Mouse (Mus musculus): ENCODE results near the gene Map3k11. TPM values are rescaled to one million over a fixed set of nuclear protein-coding genes. Genes with fewer than 3 reads are reported as not detected.

Map3k11 gene
- polyA plus RNA-seq, 1 experiment from 2014 or later: 20.0 TPM

- Histone ChIP-seq H3K4me1 (ENCODE audit: control insufficient read depth, insufficient read depth, low read length) (peaks cover 26% of the 10 kb centered on the region), H3K27me3 (ENCODE audit: control insufficient read depth, insufficient read depth, low read length) (no peaks in the 10 kb centered on the region), H3K27ac (ENCODE audit: low read length) (no peak overlapping the region), H3K36me3 (ENCODE audit: control insufficient read depth, insufficient read depth, low read length) (peaks cover 43% of the 10 kb centered on the region), H3K4me3 (ENCODE audit: low read depth, low read length) (no peak overlapping the region), H3K4me2 (replicated peaks; ENCODE audit: low read depth, low read length) (no peak overlapping the region), H3K9ac (replicated peaks; ENCODE audit: low read depth, low read length) (no peak overlapping the region), H3K9me3 (ENCODE audit: control insufficient read depth, low read depth, low read length) (no peaks in the 10 kb centered on the region)
- WGBS: 93% methylated on average over 7 of the region's 7 CpGs
- no peak for ATAC-seq (ENCODE audit: insufficient number of reproducible peaks, insufficient read depth, low FRiP score, low read depth)
Observed at GRCm38 (mm10) chr19:5722848-5723425, 34.4 kb downstream of the Map3k11 start.

DNA sequence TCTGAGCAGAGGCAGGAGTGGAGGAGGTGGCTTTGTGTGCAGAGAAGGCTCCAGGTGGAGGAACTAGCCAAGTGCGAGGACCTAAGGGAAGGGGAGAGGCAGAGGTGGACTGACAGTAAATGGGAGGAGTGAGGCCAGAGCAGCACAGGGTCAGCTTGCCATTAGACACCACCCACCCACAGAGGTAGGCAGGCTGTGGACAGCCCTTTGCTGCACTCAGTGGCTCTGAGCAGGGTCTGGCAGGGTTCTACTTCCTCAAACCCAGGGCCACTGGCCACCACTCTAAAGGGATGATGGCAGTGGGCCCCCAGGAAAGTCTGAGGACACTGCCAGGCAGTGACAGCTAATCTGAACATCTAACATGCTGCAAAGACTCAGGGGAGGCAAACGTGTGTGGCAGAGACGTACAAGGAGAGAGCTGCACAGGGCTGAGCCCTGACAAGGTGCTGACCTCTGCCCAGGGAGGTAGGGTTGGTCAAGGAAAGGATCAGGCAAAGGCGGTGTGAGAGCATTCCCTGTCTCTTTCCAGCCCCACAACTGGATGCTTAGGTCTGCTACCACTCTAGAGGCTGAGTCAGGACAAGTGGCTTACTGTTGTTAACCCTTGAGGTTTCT lies 35.5 kb downstream of the Map3k11 start:
- H3K27me3 ChIP-seq (ENCODE audit: control insufficient read depth, insufficient read depth, low read length): no peaks in the 10 kb centered on the region
- no peak overlapping the region for H3K9ac ChIP-seq (replicated peaks; ENCODE audit: low read depth, low read length)
- H3K4me1 ChIP-seq (ENCODE audit: control insufficient read depth, insufficient read depth, low read length): peaks cover 35% of the 10 kb centered on the region
- peak overlapping the region; percentile 48; the same call in 1 of the 2 replicates for H3K27ac ChIP-seq (ENCODE audit: low read length)
- no peak for ATAC-seq (ENCODE audit: insufficient number of reproducible peaks, insufficient read depth, low FRiP score, low read depth)
- H3K9me3 ChIP-seq (ENCODE audit: control insufficient read depth, low read depth, low read length): no peaks in the 10 kb centered on the region
- H3K4me2 ChIP-seq (replicated peaks; ENCODE audit: low read depth, low read length): peak overlapping the region; percentile 96
- H3K36me3 ChIP-seq (ENCODE audit: control insufficient read depth, insufficient read depth, low read length): peaks cover 35% of the 10 kb centered on the region
- 62% methylated on average over 4 of the region's 4 CpGs for WGBS
- H3K4me3 ChIP-seq (ENCODE audit: low read depth, low read length): peak overlapping the region; percentile 50; the same call in 1 of the 2 replicates

DNA sequence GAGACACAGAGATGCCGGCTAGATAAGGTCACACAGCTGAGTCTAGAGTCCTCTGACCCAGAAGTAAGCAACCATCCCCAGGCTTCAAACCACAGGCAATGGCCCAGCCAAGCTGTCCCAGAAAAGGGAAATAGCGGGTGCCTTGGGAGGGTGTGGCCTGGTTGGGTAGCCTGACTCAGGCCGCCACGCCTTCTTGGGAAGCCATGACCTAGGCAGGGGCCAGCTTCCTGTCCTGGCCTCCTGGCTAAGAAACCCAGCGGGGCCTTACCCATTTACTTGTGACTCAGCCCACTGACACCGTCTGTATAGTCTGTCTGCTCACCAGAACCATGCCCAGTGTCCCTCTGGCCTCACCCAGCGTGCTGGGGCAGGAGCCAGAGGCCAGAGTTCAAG lies 36.0 kb downstream of the Map3k11 start:
- no peaks in the 10 kb centered on the region for H3K27me3 ChIP-seq (ENCODE audit: control insufficient read depth, insufficient read depth, low read length)
- WGBS: 63% methylated on average over 7 of the region's 7 CpGs
- no peak; the same call in 1 of the 2 replicates for ATAC-seq (ENCODE audit: insufficient number of reproducible peaks, insufficient read depth, low FRiP score, low read depth)
- peaks cover 31% of the 10 kb centered on the region for H3K36me3 ChIP-seq (ENCODE audit: control insufficient read depth, insufficient read depth, low read length)
- peaks cover 35% of the 10 kb centered on the region for H3K4me1 ChIP-seq (ENCODE audit: control insufficient read depth, insufficient read depth, low read length)
- peak overlapping the region; percentile 96 for H3K4me2 ChIP-seq (replicated peaks; ENCODE audit: low read depth, low read length)
- peak overlapping the region; percentile 50 for H3K4me3 ChIP-seq (ENCODE audit: low read depth, low read length)
- H3K9me3 ChIP-seq (ENCODE audit: control insufficient read depth, low read depth, low read length): no peaks in the 10 kb centered on the region
- peak overlapping the region; percentile 77 for H3K9ac ChIP-seq (replicated peaks; ENCODE audit: low read depth, low read length)
- peak overlapping the region; percentile 73 for H3K27ac ChIP-seq (ENCODE audit: low read length)

DNA sequence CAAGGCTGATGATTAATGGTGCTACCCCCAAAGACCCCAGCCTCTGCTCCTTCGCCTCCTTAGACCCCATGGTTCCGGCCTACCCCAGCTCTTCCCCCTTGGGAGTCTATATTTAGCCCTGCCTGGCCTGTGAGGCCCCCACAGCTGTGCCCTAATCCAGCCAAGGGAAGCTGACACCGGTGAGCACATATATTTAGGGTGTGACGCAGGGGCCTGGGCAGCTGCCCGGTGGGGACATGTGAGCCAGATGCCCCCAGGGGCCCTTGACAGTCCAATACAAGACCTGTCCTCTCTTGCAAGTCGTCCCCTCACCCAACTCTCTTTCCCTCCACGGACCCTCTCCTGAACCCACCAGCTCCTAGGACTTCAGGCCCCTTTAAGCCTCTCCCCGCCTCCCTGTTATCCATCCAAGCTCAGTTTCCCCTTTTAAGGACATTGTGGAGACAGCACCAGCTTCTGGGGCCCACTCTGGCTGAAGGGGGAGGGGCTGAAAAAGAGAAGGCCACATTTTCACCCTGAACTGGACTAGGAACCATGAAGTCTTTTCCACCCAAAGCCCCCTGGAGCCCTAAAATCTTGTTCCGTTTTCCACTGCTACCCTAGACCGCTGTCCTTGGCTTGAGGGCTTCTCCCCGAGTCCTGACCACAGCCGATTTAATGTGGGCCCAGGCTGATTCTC lies 36.6 kb downstream of the Map3k11 start:
- Histone ChIP-seq H3K9me3 (ENCODE audit: control insufficient read depth, low read depth, low read length) (no peaks in the 10 kb centered on the region), H3K4me1 (ENCODE audit: control insufficient read depth, insufficient read depth, low read length) (peaks cover 40% of the 10 kb centered on the region), H3K9ac (replicated peaks; ENCODE audit: low read depth, low read length) (peak overlapping the region; percentile 77), H3K4me3 (ENCODE audit: low read depth, low read length) (peak overlapping the region; percentile 50), H3K4me2 (replicated peaks; ENCODE audit: low read depth, low read length) (peak overlapping the region; percentile 96), H3K36me3 (ENCODE audit: control insufficient read depth, insufficient read depth, low read length) (peaks cover 25% of the 10 kb centered on the region), H3K27ac (ENCODE audit: low read length) (peak overlapping the region; percentile 73), H3K27me3 (ENCODE audit: control insufficient read depth, insufficient read depth, low read length) (no peaks in the 10 kb centered on the region)
- ATAC-seq (ENCODE audit: insufficient number of reproducible peaks, insufficient read depth, low FRiP score, low read depth): no peak
- WGBS: 57% methylated on average over 12 of the region's 12 CpGs

DNA sequence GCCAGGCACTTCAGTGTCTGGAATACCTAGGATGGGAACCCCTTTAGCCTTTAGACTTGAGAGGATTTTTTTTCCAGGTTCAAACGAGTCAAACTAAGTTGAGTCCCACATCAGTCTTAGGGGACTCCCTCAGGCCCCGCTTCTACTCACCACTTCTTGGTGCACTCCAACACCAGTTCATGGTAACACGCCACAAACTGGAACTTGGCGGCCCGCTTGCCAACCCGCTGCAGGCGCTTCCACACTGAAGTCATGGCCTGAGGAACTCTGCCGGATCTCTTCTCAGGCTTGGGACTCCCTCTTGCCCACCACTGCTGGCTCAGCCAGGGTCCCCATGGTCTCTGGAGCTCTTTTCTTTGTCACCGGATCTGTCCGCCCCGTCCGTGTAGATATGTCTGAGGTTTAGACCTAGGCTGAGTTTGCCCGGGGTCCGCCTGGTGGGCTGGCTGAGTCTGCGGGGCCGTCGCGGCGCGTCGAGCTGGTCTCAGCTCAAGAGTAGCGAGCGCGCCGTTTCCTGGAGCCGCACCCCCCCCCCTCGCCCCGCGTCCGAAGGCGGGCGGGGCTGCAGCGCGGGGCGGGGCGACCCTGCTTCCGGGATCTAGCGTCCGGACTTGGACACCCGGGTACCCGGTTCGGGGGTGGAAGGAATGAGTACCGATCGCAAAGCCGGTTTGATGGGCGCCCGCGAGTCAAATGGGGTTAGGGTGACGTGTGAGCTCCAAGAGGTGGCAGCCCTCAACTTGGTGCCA lies 37.4 kb downstream of the Map3k11 start, which contains the start of gene Ehbp1l1:
Gene Ehbp1l1, minus strand, starts transcription at position 551 of the 749 bp plus-strand sequence.
- H3K4me1 ChIP-seq (ENCODE audit: control insufficient read depth, insufficient read depth, low read length): peaks cover 46% of the 10 kb centered on the region
- peak within 1 kb of the TSS; percentile 73 for H3K27ac ChIP-seq (ENCODE audit: low read length)
- 13% methylated on average over 40 of the region's 49 CpGs for WGBS
- H3K9ac ChIP-seq (replicated peaks; ENCODE audit: low read depth, low read length): peak within 1 kb of the TSS; percentile 77
- no peaks in the 10 kb centered on the region for H3K9me3 ChIP-seq (ENCODE audit: control insufficient read depth, low read depth, low read length)
- peak within 1 kb of the TSS; percentile 73 for H3K4me3 ChIP-seq (ENCODE audit: low read depth, low read length)
- H3K27me3 ChIP-seq (ENCODE audit: control insufficient read depth, insufficient read depth, low read length): no peaks in the 10 kb centered on the region
- H3K36me3 ChIP-seq (ENCODE audit: control insufficient read depth, insufficient read depth, low read length): peaks cover 17% of the 10 kb centered on the region
- ATAC-seq (ENCODE audit: insufficient number of reproducible peaks, insufficient read depth, low FRiP score, low read depth): 0 out of 2 replicates have a peak, but pooled peaks have one; percentile 14
- H3K4me2 ChIP-seq (replicated peaks; ENCODE audit: low read depth, low read length): peak within 1 kb of the TSS; percentile 96

- H3K36me3 ChIP-seq (ENCODE audit: control insufficient read depth, insufficient read depth, low read length): peaks cover 11% of the 10 kb centered on the region; the same call in 1 of the 2 replicates
- 72% methylated on average over 15 of the region's 15 CpGs for WGBS
- peak overlapping the region; percentile 48; the same call in 1 of the 2 replicates for H3K27ac ChIP-seq (ENCODE audit: low read length)
- peak overlapping the region; percentile 96 for H3K4me2 ChIP-seq (replicated peaks; ENCODE audit: low read depth, low read length)
- 0 out of 2 replicates have a peak overlapping the region, but pooled peaks have one; percentile 91 for H3K9ac ChIP-seq (replicated peaks; ENCODE audit: low read depth, low read length)
- H3K4me3 ChIP-seq (ENCODE audit: low read depth, low read length): peak overlapping the region; percentile 73
- no peaks in the 10 kb centered on the region for H3K27me3 ChIP-seq (ENCODE audit: control insufficient read depth, insufficient read depth, low read length)
- peaks cover 48% of the 10 kb centered on the region for H3K4me1 ChIP-seq (ENCODE audit: control insufficient read depth, insufficient read depth, low read length)
- H3K9me3 ChIP-seq (ENCODE audit: control insufficient read depth, low read depth, low read length): no peaks in the 10 kb centered on the region
- ATAC-seq (ENCODE audit: insufficient number of reproducible peaks, insufficient read depth, low FRiP score, low read depth): no peak
Observed at GRCm38 (mm10) chr19:5726961-5727578, 38.5 kb downstream of the Map3k11 start.

DNA sequence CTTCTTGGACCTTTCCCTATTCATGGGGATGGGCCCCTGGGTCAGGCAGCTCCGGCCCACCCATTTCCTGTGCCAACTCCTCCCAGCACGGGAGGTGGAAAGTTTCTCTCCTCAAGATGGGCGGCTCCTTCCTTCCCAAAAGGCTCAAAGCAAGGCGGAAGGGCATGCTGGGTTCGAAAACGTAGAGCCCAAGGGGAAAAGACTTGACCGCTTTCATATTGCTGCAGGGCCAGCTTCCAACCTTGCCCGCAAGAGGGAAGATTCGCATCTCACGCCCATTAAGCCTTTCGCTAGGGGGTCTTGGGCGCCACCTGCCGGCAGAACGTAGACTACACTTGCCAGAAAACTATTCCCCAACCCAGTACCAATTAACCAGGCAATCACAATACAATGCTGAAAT lies 39.2 kb downstream of the Map3k11 start:
- Histone ChIP-seq H3K36me3 (ENCODE audit: control insufficient read depth, insufficient read depth, low read length) (peaks cover 6% of the 10 kb centered on the region; the same call in 1 of the 2 replicates), H3K9me3 (ENCODE audit: control insufficient read depth, low read depth, low read length) (no peaks in the 10 kb centered on the region), H3K4me3 (ENCODE audit: low read depth, low read length) (peak overlapping the region; percentile 73), H3K9ac (replicated peaks; ENCODE audit: low read depth, low read length) (peak overlapping the region; percentile 91; the same call in 1 of the 2 replicates), H3K4me2 (replicated peaks; ENCODE audit: low read depth, low read length) (peak overlapping the region; percentile 96), H3K27me3 (ENCODE audit: control insufficient read depth, insufficient read depth, low read length) (no peaks in the 10 kb centered on the region), H3K4me1 (ENCODE audit: control insufficient read depth, insufficient read depth, low read length) (peaks cover 48% of the 10 kb centered on the region), H3K27ac (ENCODE audit: low read length) (peak overlapping the region; percentile 48; the same call in 1 of the 2 replicates)
- ATAC-seq (ENCODE audit: insufficient number of reproducible peaks, insufficient read depth, low FRiP score, low read depth): no peak
- WGBS: 2% methylated on average over 14 of the region's 14 CpGs
